Mouse (Mus musculus) heart, postnatal 25 days (tissue): ENCODE measurements around the gene Fbxo41. TPM values are rescaled to one million over a fixed set of nuclear protein-coding genes. Genes with fewer than 3 reads are reported as not detected.

Source experiments
- DNase-seq: peaks from one replicate; pipeline ENCODE4 v3.0.0; 2022; ENCODE audit warnings: low spot score
- intact Hi-C: fragments of 180-260 bp; cut with DNase I; formaldehyde crosslinking; loops from one replicate; pipeline ENCODE4 v1.15.1; 2025
- total RNA-seq, 2 experiments: library from RNA; stranded (reverse); gene quantifications; 2 replicates each; pipeline ENCODE4 v1.2.3; 2021

Gene Fbxo41
- total RNA-seq, 2 experiments from 2014 or later: not detected

DNA sequence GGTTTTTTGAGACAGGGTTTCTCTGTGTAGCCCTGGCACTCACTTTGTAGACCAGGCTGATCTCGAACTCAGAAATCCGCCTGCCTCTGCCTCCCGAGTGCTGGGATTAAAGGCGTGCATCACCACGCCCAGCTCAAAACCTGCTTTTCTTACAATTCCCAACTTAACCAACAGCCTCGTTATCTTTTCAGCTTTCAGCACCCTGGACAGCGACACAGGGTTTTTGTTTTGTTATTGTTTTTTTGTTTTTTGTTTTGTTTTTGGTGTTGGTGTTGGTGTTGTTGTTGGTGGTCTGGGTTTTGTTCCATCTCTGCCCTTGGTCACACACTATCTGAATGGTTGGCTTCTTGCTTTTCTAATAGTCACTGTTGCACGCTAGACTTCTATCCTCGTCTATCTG is 4.6 kb downstream of the Fbxo41 start:
- no peak for DNase-seq
- intact Hi-C loops: no loop called here

DNA sequence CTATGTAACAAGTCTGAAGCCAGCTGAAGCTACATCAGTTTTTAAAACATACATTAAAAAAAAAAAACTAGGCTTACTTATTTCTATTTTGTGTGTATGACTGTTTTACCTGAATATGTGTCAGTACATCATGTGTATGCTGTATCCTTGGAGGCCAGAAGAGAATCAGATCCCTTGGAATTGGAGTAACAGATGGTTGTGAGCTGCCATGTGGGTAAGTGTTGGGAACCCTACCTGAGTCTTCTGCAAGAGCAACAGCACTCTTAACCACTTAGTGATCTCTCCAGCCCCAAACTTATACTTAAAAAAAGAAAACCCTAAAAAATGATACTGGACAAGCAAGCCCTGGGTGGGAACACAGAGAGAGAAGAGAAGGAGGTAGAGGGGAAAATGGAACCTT is 5.8 kb downstream of the Fbxo41 start:
- DNase-seq: no peak
- intact Hi-C loops: no loop called here

DNA sequence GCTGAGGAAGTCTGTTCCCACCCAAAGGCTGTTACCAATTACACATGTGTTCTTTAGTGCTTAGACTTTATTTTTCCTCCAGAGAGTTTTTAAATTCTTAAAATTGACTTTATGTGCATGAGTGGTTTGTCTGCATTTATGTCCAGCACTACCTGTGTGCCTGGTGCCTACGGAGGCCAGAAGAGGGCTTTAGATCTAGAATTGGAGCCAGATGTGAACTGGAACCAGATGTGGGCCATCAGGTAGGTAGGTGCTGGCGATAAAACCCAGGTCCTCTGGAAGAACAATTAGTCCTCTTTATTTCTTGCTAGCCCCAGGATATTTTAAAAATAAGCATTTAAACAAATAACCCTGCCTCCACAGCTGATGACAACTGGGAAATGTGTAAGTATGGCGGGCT is 11.2 kb downstream of the Fbxo41 start:
- DNase-seq: no peak

DNA sequence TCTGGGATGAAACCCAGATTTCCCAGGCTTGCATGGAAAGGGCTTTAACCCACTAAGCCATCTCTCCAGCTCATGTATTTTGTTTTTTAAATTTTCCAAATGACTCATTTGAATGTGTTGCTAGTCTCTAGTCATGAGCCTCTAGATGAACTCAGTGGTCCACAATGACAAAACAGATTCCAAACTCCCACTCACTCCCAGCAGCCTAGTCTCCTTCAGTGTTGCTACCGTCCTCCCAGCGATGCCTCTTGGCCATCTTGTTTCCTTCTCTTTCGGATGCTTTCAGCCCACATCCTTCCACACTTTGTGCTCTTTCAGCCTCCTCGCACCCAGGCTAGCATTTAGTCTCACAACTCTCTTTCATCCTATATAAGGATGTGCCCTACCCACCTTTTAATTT is 12.5 kb downstream of the Fbxo41 start:
- intact Hi-C loops: no loop called here
- no peak for DNase-seq

More for the DNA sequence above, 11.2 kb downstream of the Fbxo41 start:
- intact Hi-C loops: no loop called here

DNA sequence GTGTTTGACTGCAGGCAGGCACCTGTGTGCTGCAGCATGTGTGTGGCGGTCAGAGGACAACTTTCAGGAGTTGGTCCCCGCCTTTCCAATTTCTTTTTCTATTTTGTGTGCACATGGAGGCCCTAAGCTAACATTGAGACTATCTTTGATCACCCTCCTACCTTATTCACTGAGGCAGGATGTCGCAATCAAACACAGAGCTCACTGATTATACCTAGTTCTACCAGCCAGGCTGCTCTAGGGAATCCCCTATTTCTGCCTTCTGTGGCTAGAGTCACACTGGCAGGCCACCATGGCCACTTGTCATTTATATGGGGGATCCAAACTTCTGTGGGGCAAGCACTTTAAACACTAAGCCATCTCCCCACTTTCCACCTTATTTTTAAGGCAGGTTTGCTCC is 13.1 kb downstream of the Fbxo41 start:
- no peak for DNase-seq
- intact Hi-C loops: no loop called here

DNA sequence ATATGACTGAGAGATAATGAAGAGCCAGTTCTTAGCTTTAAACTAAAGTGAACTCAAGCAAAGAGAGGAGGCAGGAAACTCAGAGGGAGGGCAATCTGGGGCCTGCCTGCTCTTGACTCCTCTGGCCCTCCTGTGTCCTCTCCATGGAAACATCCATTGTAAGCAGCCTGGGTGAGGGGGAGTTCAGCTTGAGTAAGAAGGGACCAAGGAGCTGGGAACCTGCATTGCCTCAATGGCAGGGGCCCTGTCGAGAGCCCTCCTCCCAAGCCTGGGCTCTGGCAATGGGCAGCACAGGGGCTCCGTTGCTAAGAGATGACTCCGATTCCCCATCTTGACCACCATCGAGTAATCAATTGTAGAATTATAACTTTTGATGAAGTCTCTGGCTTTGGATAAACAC is 14.3 kb downstream of the Fbxo41 start:
- intact Hi-C loops: no loop called here
- DNase-seq: no peak

DNA sequence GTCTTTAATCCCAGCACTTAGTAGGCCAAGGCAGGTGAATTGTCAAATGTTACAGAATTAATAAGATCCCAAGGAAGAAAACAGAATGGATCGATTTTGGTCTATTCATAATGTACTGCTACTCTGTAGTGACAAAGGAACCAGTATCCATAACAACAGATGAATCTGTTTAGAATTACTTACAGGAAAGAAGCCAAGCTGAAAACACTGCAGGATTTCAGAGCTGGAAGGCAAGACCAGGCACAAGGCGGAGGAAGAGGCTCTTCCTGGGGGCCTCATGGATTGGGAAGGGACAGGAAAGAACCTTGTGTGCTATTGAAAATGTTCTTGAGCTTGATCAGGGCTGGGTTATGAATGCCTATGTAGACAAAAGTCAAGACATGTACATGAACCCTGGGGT is 17.1 kb downstream of the Fbxo41 start:
- DNase-seq: no peak
- intact Hi-C loops: no loop called here

DNA sequence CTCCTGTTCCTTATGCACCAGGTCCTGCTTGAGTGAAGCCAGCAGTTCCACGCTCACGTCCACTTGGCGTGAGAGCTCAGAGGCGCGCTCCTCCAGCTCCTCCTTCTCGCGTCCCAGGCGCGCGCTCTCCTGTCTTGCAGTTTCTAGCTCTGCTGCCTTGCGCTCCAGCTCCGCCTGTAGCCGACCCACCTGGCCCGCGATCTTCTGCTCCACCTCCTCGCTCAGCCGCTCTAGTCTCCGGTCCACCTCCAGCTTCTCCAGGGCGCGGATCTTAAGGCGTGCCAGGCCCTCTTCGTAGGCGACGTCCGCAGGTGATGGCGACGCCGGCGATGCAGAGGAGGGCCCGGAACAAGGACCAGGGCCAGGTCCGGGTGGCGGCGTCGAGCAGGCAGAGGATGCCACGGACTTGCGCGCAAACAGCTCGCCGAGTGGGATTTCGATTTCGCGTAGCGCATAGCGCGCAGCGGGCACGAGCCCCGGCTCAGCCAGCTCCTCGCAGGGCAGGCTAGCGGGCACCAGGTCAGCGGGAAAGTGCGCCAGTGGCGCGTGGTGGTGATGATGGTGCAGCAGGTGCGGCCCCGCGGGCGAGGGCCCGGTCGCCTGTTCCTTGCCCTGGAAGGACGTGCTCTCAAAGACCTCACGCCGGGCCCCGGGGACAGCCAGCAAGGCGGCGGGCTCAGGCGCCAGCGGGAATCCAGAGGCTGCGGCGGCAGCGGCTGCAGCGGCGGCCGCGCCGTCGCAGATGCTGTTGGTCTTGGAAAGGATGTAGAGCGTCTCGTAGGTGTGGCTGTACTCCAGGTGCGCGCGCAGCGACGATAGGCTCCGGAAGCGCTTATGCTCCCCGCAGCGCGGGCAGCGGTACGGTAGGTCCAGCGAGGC is 18.7 kb downstream of the Fbxo41 start:
- intact Hi-C loops: no loop called here
- DNase-seq: no peak

DNA sequence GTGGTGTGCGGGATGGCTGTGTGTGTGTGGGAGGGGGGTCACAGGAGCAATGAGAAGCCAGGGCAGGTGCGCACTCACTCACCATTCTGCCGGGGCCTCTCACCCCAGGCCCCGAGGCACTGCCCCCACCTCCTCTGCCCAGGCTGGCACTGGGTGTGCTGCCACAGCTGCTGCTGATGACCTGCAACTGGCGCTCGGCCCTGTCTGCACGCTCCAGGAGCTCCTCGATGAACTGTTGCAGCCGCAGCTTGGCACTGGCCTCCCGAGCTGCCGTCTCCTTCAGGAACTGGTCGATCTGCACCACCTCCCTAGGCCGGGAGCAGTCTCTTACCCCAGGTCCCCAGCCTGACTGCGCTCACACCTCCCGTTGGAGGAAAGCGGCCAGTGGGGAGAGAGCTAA is 22.1 kb downstream of the Fbxo41 start:
- no peak for DNase-seq
- intact Hi-C loops: no loop called here

DNA sequence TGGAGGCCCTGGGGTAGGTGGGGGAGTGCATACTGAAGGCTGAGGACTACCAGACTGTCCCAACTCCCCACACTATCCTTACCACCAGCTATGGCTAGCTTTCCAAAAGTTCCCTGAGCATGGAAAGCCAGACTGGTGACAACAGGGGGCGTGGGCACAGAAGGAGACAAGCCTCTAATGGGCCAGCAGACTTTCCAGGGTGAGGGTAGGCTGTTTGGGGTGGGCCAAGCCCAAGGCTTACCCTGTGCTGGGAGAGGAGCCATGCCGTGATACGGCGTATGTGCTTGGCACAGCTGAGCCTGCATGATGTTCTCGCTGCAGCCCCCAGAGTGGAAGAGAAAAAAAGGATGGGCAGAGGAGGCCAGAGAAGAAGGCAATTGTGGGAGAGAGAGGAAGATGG is 22.8 kb downstream of the Fbxo41 start:
- intact Hi-C loops: no loop called here
- no peak for DNase-seq

DNA sequence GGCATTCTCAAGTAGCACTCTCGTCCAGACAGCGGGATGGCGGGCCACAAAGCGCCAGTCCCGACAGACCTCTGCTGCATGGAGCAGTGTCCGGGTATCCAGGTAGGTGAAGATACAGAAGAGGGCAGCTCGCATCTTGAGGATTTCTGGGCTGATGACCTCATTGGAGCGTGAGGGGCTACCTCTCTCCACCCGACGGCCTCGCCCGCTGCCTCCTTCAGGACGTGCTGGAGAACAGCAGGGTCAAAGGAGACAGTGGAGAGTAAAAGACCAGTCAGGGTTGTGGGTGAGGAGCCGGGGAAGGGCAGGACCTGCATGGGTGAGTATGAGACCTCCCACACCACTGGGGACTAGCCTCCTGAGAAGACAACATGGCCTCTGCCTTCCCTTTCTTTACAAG is 24.4 kb downstream of the Fbxo41 start:
- intact Hi-C loops: no loop called here
- no peak for DNase-seq

DNA sequence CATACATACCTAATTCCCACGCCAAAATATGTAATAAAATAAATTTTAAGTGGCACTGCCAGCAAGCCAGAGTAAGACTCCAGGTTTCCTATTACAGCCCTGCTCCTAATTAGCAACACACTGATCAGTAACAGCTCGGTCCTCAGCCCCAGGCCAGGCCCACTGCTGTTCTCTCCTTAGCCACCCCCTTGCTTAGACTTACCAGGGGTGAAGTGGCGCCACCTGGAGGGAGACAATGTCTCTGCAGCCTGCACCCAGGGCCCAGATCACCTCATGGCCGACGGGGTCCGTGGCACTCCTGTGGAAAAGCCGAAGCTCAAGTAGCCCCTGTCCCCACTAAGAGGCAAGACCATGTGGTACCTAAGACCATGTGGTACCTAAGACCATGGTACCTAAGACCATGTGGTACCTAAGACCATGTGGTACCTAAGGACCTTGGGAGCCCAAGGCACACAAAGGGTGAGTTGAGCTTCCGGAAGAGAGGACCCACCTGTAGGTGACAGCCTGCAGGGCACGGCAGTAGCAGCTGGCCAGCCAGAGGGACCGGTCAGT is 25.4 kb downstream of the Fbxo41 start:
- no peak for DNase-seq
- intact Hi-C loops: no loop called here

DNA sequence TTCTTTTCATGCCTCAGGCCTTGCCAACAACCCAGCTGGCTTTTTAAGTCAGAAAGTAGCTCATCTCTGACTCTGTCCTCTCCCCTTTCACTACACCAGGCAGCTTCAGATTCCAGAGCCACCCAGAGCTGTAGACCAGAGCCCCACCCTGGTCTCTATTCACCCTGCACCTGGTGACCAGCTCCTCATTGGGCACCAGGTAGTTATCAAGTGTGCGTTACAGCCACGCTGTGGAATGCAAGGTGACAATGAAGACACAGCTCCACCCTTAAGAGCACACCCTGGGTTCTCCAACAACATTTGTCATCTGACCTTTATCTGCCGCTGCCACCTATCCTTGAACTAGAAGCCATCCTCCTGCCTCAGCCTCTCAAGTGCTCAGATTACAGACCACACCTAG is 27.2 kb downstream of the Fbxo41 start:
- intact Hi-C loops: no loop called here
- no peak for DNase-seq

DNA sequence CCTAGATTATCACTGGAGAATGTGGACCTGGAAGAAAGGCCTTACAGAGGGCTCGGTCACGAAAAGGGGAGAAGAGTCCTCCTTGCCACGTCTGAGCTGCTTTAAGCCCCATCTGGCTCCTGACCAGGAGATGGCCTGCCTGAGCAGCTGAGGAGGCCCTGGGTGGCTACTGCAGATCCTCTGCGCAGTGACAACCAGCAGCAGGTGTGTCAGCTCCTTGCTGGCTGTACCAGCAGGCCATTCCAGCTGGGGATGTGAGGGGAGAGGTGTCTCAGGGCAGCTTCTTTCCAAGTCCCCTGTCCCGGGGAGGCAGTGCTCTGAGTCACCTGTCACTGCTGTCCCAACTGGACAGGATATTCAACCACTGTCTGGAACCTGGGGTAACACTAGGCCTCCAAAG is 30.3 kb downstream of the Fbxo41 start:
- DNase-seq: no peak
- intact Hi-C loops: no loop called here

DNA sequence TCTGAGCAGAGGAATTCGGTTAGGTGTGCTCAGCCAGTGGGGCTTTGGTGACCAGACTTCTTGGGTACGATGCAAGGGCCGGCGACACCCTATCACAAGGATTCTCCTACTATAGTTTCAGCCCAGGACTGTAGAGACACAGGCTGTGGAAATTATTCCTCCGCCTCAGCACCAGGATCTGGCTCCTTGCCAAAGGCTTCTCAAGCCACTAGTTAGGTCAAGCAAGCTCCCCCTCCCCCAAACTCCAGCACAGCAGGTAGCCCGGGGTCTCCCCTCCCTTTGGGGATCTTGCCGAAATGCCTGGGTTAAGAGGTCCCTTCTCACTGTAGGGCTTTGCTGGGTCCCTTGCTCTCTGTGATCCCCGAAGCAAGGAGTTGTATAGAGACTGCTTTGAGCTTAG is 30.8 kb downstream of the Fbxo41 start:
- no peak for DNase-seq
- intact Hi-C loops: no loop called here

DNA sequence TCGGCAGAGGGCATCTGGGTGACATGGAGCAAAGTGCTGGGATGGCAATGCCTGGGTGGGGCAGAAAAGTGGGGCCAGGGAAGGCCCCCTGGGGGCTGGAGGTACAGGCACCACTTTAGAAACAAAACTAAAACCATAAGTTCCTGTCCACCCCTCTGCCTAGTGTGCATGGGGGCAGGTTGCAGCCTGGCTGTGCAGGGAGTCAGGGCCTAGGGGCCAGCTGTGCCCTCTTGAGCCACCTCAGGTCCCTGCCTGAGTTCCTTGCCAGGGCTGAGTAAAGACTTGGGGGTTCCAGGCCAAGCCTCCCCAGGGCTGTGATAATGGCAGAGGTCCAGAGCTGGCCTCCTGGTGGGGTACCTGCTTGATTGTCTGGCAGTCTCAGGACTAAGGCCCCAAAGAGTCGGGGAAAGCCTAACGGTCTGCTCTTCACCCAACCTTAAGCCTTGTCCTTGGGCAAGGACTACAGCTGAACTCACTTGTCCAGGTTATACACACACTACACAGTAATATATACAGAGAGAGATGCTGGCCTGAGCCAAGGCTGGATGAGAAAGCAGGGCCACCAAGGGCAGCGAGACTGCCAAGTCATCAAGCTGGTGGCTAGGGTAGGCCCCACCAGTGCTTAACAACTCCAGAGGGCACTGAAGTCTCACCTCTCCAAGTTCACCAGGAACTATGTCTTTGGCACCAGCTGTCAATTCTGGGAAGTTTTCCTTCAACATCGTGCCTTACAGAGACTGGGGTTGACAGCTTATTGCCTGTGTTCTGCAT is 32.9 kb downstream of the Fbxo41 start:
- DNase-seq: no peak
- intact Hi-C loops: no loop called here

DNA sequence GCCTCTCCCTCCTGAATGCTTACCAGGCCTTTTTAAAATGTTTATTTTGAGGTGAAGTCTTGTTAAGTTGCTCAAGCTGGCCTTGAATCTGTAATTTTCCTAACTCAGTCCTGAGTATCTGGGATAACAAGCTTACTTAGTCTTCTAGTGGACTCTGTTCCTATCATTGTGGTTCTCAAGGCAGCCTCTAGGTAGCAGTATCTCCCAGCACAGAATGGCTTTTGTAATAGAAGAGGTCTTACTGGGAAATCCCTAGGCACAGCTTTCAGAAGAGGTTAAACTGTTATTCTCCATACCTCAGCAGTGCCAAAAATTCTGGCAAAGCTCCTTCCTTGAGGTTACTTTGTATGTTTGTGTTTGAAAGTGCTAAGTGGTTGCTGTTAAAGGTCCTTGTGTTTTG is 37.4 kb downstream of the Fbxo41 start:
- intact Hi-C loops: no loop called here
- no peak for DNase-seq

DNA sequence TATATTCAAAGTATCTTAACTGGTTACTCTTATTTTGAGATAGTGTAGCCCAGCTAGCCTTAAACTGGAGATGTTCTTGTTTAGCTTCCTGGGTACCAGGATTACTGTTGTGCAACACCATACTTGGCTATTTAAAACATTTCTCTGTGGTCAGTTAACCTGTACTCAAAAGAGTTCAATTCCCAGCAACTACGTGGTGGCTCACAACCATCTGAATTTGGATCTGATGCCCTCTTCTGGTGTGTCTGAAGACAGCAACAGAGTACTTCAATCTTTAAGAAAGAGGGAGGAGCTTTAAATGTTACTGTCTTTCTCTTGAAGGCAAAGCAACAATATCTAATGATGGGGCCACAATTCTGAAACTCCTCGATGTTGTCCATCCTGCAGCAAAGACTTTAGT is 43.2 kb downstream of the Fbxo41 start:
- intact Hi-C loops: loop anchor here (10.0 kb wide), 2 partner anchors 125 to 455 kb away; partner anchors contain the start of genes Alms1, Nat8f1 and Tprkb
- DNase-seq: no peak

DNA sequence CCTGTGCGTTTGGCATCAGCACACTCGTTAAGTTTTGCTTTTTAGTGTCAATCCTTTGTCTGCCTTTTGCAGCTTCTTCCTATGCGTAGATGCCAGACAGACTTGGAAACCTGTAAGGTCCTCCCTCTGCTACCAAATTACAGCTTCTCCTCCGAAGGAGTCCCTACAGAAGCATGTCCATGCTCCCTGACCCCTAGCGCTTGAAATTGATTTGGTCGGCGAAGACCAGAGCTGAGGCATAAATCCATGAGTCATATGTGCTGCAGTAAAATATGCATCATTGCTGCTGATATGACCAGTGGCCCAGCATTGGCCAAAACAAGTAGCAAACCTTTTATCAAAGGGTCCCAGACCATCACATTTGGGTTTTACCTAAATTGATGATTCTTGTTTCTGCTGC is 50.0 kb downstream of the Fbxo41 start:
- intact Hi-C loops: loop anchor here (10.0 kb wide), 2 partner anchors 132 to 462 kb away; partner anchors contain the start of genes Alms1, Nat8f1 and Tprkb
- DNase-seq: no peak

DNA sequence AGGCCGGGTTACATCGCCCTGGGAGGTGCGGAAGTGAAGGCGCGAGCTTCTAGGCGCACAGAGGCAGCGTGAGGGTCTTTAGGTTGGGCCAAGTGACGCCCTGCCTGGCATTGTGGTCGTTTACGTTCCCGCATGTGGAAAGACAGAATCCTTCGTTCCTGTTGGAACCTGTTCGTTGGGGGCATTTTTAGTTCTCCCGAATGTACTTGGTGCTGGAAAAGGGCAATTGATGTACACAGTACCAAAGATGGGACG is 50.5 kb downstream of the Fbxo41 start:
- intact Hi-C loops: loop anchor here (10.0 kb wide), 2 partner anchors 132 to 462 kb away; partner anchors contain the start of genes Alms1, Nat8f1 and Tprkb
- DNase-seq: no peak
